Mouse (Mus musculus) kidney, embryonic 14.5 days (tissue): ENCODE results near the gene Ramp2. TPM values are rescaled to one million over a fixed set of nuclear protein-coding genes. Genes with fewer than 3 reads are reported as not detected.

Source experiments
- polyA plus RNA-seq: library from polyadenylated mRNA; unstranded; fragments of >200 nt; fragmentation: Nextera tagmentation; extraction: Ambion mirVana; gene quantifications from 2 replicates; pipeline ENCODE4 v1.2.1, GENCODE M21; 2014

The Ramp2 gene
- polyA plus RNA-seq, 1 experiment from 2014 or later, result 248 TPM

Other genes with a start within 250 kb of the Ramp2 start
- 29.2 and 38.8 TPM in 2 replicates for gene Atp6v0a1, start 236.6 kb upstream of the Ramp2 start, polyA plus RNA-seq
- 7.0 and 11.5 TPM in 2 replicates for gene Naglu, start 176.0 kb upstream of the Ramp2 start, polyA plus RNA-seq
- gene Hsd17b1, start 167.6 kb upstream of the Ramp2 start, polyA plus RNA-seq, result 0.16 TPM in 1 of 2 replicates, not detected in the other
- 42.0 and 44.9 TPM in 2 replicates for gene Coasy, start 163.5 kb upstream of the Ramp2 start, polyA plus RNA-seq
- 39.7 and 48.7 TPM in 2 replicates for gene Mlx, start 158.8 kb upstream of the Ramp2 start, polyA plus RNA-seq
- 52.0 and 61.8 TPM in 2 replicates for gene Psmc3ip, start 150.6 kb upstream of the Ramp2 start, polyA plus RNA-seq
- gene Retreg3, start 126.1 kb upstream of the Ramp2 start, polyA plus RNA-seq, result 10.5 and 14.0 TPM in 2 replicates
- gene Tubg1, start 126.1 kb upstream of the Ramp2 start, polyA plus RNA-seq, result 81.9 and 95.4 TPM in 2 replicates
- 3.7 and 4.5 TPM in 2 replicates for gene Tubg2, start 90.1 kb upstream of the Ramp2 start, polyA plus RNA-seq
- 1.7 and 2.1 TPM in 2 replicates for gene Cntnap1, start 75.5 kb upstream of the Ramp2 start, polyA plus RNA-seq
- 17.0 and 17.9 TPM in 2 replicates for gene Plekhh3, start 74.7 kb upstream of the Ramp2 start, polyA plus RNA-seq
- 0.24 and 0.51 TPM in 2 replicates for gene Ccr10, start 70.6 kb upstream of the Ramp2 start, polyA plus RNA-seq
- gene Ezh1, start 19.6 kb upstream of the Ramp2 start, polyA plus RNA-seq, result 18.2 and 27.4 TPM in 2 replicates
- gene Vps25, start 7.7 kb downstream of the Ramp2 start, polyA plus RNA-seq, result 154 and 160 TPM in 2 replicates
- 18.9 and 28.1 TPM in 2 replicates for gene Wnk4, start 14.5 kb downstream of the Ramp2 start, polyA plus RNA-seq
- gene Cntd1, start 33.0 kb downstream of the Ramp2 start, polyA plus RNA-seq, result 1.2 and 1.7 TPM in 2 replicates
- gene Coa3, start 33.1 kb downstream of the Ramp2 start, polyA plus RNA-seq, result 204 and 207 TPM in 2 replicates
- 112 and 164 TPM in 2 replicates for gene Becn1, start 56.3 kb downstream of the Ramp2 start, polyA plus RNA-seq
- gene Psme3, start 70.2 kb downstream of the Ramp2 start, polyA plus RNA-seq, result 113 and 130 TPM in 2 replicates
- gene Aoc2, start 79.0 kb downstream of the Ramp2 start, polyA plus RNA-seq, result 1.9 TPM in 2 replicates
- 0.23 and 0.37 TPM in 2 replicates for gene Aoc3, start 84.6 kb downstream of the Ramp2 start, polyA plus RNA-seq
- gene G6pc, start 121.5 kb downstream of the Ramp2 start, polyA plus RNA-seq, result 0.08 TPM in 1 of 2 replicates, not detected in the other
- gene Aarsd1, start 171.6 kb downstream of the Ramp2 start, polyA plus RNA-seq, result 85.2 and 99.0 TPM in 2 replicates
- 10.4 and 11.5 TPM in 2 replicates for gene Gm27029, start 178.8 kb downstream of the Ramp2 start, polyA plus RNA-seq
- 8.2 and 16.1 TPM in 2 replicates for gene Rundc1, start 179.1 kb downstream of the Ramp2 start, polyA plus RNA-seq
- 8.9 and 10.3 TPM in 2 replicates for gene Ptges3l, start 179.3 kb downstream of the Ramp2 start, polyA plus RNA-seq
- 430 and 578 TPM in 2 replicates for gene Rpl27, start 196.3 kb downstream of the Ramp2 start, polyA plus RNA-seq
- gene Ifi35, start 202.4 kb downstream of the Ramp2 start, polyA plus RNA-seq, result 9.6 and 10.4 TPM in 2 replicates
- gene Rnd2, start 219.0 kb downstream of the Ramp2 start, polyA plus RNA-seq, result 7.0 and 10.8 TPM in 2 replicates
- 25.0 and 28.4 TPM in 2 replicates for gene Vat1, start 220.2 kb downstream of the Ramp2 start, polyA plus RNA-seq